Mouse (Mus musculus): ENCODE measurements at regions not wholly inside any gene's neighbourhood (a gene's known extent, or its start where the extent isn't known, plus 50 kb on each side); places are given as distances from the start of the nearest gene placed in this dataset.

DNA sequence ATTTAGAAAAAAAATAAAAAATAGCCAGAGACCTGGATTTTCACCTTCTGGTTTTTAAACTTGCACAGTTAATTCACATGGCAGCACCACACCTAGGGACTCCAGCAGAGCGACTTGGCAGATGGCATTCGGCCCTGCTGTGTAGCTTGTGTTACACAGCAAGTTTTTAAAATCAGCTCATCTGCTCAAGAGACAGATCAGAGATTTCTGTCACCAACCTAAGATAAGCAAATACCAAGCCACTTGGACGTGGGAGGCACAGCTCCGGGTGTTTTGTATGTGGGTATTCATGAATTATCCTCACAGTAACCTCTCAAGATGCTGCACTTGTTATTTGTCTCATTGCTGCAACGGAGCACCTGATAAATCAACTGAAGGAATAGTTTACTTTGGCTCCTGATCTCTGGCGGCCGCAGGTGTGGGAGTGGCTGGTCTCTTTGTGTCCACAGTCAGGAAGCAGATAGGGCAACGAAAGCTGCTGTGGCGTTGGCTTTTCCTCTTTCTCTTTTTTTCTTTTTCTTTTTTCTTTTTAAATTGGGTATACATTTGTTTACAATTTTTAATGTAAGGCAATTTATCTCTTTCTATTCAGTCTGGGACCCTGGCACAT is 122.1 kb downstream of the Gm9817 start:
- TF ChIP-seq CTCF (IDR thresholded peaks at IDR 0.05; ENCODE audit: borderline replicate concordance, control insufficient read depth, extremely low read depth, insufficient read depth, low read length, poor library complexity) = no peak
- no peak for TF ChIP-seq POLR2A (IDR thresholded peaks at IDR 0.05; ENCODE audit: control insufficient read depth, extremely low read depth, insufficient read depth, low read length, poor library complexity)
